Mouse (Mus musculus) lung, embryonic 14.5 days (tissue): ENCODE data around the gene Ccdc14. TPM values are rescaled to one million over a fixed set of nuclear protein-coding genes. Genes with fewer than 3 reads are reported as not detected.

Experiments
- ATAC-seq: fragments of 200-750 bp; cut with Nextera tagmentation; 2 replicates; pipeline ENCODE4 v1.8.0; 2017; ENCODE audit warnings: mild to moderate bottlenecking, moderate TSS enrichment, moderate library complexity; ENCODE audit not compliant: insufficient read depth
- DNase-seq: peaks from one replicate; pipeline ENCODE4 v3.0.0-alpha.2; 2015
- H3K27ac ChIP-seq: fragments of 300-500 bp; sonication (generic); 2 replicates; pipeline ENCODE4 v1.5.1; 2014; ENCODE audit warnings: low read depth, mild to moderate bottlenecking, moderate library complexity
- H3K27me3 ChIP-seq: fragments of 300-500 bp; sonication (generic); 2 replicates; pipeline ENCODE4 v1.6.1; 2014; ENCODE audit warnings: low read length, control low read depth; ENCODE audit not compliant: insufficient read depth
- H3K36me3 ChIP-seq: fragments of 300-500 bp; sonication (generic); 2 replicates; pipeline ENCODE4 v1.6.1; 2014; ENCODE audit warnings: control low read depth; ENCODE audit not compliant: insufficient read depth
- H3K4me1 ChIP-seq: fragments of 300-500 bp; sonication (generic); 2 replicates; pipeline ENCODE4 v1.6.1; 2014; ENCODE audit warnings: antibody characterized with exemption, control low read depth; ENCODE audit not compliant: insufficient read depth
- H3K4me2 ChIP-seq: fragments of 300-500 bp; sonication (generic); 2 replicates; pipeline ENCODE4 v1.6.1; 2014; ENCODE audit warnings: mild to moderate bottlenecking
- H3K4me3 ChIP-seq: fragments of 300-500 bp; sonication (generic); 2 replicates; pipeline ENCODE4 v1.5.1; 2014; ENCODE audit warnings: low read depth, low read length
- H3K9ac ChIP-seq: fragments of 300-500 bp; sonication (generic); 2 replicates; pipeline ENCODE4 v1.6.1; 2014
- H3K9me3 ChIP-seq: fragments of 300-500 bp; sonication (generic); 2 replicates; pipeline ENCODE4 v1.6.1; 2016; ENCODE audit warnings: low read depth, low read length, control low read depth
- CTCF ChIP-seq: IDR thresholded peaks from 2 replicates; pipeline ENCODE4 v1.5.1; 2016; ENCODE audit warnings: antibody characterized with exemption, low read depth
- WGBS: fragments of 180-500 bp; shearing (Covaris S2); extraction: QIAGEN DNeasy Blood & Tissue Kit; methylation state at CpG from one replicate; pipeline ENCODE4 v1.1.7; 2014; 5-methylcytosine and 5-hydroxymethylcytosine counted together
- polyA plus RNA-seq: library from polyadenylated mRNA; unstranded; fragments of >200 nt; fragmentation: Nextera tagmentation; extraction: Ambion mirVana; gene quantifications from 2 replicates; pipeline ENCODE4 v1.2.1, GENCODE M21; 2014

The Ccdc14 gene
- polyA plus RNA-seq, 1 experiment from 2014 or later: 10.1 TPM

DNA sequence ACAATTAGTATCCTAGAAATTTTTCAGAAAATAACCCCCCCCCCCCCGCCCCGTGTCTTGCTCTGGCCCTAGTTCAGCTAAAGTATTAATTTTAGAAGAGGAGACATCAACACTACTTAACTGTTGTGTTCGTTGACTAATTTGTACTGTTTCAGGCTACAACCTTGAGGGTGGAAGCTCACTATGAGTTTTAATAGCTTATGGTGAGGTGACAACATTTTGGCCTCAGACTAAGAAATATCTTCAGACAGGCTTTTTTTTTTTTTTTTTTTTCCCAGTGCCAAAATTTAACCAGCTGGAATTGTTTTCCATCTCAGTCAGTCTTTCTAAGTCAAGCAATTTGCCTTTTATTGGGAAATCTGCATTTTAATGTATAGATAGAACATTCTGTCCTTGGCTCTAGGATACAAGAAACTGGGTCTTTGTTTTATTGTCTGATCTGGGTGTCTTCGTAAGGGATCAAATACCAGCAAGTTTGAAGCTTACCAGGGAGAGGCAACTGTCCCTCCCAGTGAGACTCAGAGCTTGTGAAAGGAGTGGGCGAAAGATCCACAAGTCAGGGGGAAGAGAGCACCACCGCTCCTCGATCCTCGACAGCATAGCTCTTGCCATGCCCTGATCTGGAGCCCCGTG is 73.7 kb downstream of the Ccdc14 start:
- H3K4me2 ChIP-seq: no peak overlapping the region
- no peak overlapping the region for H3K4me3 ChIP-seq
- H3K27me3 ChIP-seq: no peaks in the 10 kb centered on the region
- no peaks in the 10 kb centered on the region for H3K36me3 ChIP-seq
- WGBS: 80% methylated on average over 9 of the region's 9 CpGs
- no peak for ATAC-seq
- H3K4me1 ChIP-seq: no peaks in the 10 kb centered on the region
- no peak for TF ChIP-seq CTCF
- H3K27ac ChIP-seq: no peak overlapping the region
- H3K9ac ChIP-seq: no peak overlapping the region
- H3K9me3 ChIP-seq: no peaks in the 10 kb centered on the region
- peak; percentile 21 for DNase-seq

DNA sequence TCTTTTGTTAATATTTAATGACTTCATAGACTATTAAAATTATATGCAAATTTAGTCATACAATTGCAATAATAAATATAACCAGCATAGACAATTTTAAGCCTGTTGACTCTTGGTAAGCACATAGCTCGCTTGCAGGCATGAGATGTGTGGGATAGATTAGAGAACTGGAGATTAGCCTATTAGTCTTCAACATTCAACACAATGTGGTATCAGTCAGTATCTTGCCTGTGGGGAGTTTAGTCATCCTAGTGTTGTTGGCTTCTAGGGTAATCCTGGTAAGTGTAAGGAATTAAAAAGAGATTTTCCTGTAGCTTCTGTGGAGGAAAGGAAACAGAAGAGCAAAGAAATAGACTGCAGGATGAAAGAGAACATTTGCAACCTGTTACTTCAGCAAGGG is 75.2 kb downstream of the Ccdc14 start:
- 71% methylated on average over 1 of the region's 1 CpGs for WGBS
- Histone ChIP-seq H3K36me3 (no peaks in the 10 kb centered on the region), H3K9me3 (no peaks in the 10 kb centered on the region), H3K27me3 (no peaks in the 10 kb centered on the region), H3K4me2 (no peak overlapping the region), H3K4me1 (no peaks in the 10 kb centered on the region), H3K27ac (no peak overlapping the region), H3K4me3 (no peak overlapping the region), H3K9ac (no peak overlapping the region)
- ATAC-seq: no peak
- DNase-seq: no peak
- TF ChIP-seq CTCF: no peak

DNA sequence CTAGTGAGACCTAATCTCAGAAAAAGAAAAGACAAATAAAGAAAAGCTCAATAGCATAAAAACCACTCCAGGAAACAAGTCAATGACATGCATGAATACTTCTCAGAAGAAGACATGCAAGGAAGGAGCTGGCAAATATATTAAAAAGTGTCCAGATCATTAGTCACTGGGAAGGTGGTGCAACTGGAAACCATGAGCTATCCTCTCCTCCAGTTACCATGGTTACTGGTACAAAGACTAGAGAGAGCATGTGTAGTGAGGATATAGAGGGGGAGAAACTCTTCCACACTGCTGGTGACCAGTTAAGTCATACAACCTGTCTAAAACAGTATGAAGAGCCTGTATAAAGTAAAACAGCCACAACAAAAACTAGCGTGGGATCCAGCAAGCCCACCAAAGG is 75.8 kb downstream of the Ccdc14 start:
- no peaks in the 10 kb centered on the region for H3K36me3 ChIP-seq
- ATAC-seq (no peak), DNase-seq (no peak)
- no peaks in the 10 kb centered on the region for H3K9me3 ChIP-seq
- no peak overlapping the region for H3K4me2 ChIP-seq
- no peak overlapping the region for H3K9ac ChIP-seq
- TF ChIP-seq CTCF: no peak
- H3K27ac ChIP-seq: no peak overlapping the region
- no peaks in the 10 kb centered on the region for H3K4me1 ChIP-seq
- 95% methylated on average over 1 of the region's 1 CpGs for WGBS
- H3K27me3 ChIP-seq: no peaks in the 10 kb centered on the region
- no peak overlapping the region for H3K4me3 ChIP-seq

DNA sequence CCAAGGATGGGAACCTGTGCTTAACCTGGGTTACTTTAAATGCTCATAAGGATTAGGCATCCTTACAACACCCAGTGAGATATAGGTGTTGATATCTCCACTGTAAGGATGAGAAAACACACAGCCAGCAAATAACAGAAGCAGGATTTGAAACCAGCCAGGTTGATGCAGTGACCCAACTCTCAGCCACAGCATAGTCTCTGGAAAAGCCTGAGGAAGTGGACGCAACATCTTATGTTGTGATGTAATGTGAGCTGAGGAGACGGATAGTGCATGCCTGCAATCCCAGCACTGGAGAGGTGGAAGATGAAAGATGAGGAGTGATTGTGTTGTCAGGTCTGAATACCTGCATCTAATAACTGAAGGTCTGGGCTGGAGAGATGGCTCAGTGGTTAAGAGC is 77.0 kb downstream of the Ccdc14 start:
- H3K9me3 ChIP-seq: no peaks in the 10 kb centered on the region
- no peak overlapping the region for H3K4me3 ChIP-seq
- no peak overlapping the region for H3K27ac ChIP-seq
- no peak for TF ChIP-seq CTCF
- DNase-seq: no peak
- H3K4me1 ChIP-seq: no peaks in the 10 kb centered on the region
- no peak overlapping the region for H3K9ac ChIP-seq
- ATAC-seq: no peak
- no peaks in the 10 kb centered on the region for H3K36me3 ChIP-seq
- WGBS: 89% methylated on average over 2 of the region's 2 CpGs
- no peaks in the 10 kb centered on the region for H3K27me3 ChIP-seq
- H3K4me2 ChIP-seq: no peak overlapping the region

DNA sequence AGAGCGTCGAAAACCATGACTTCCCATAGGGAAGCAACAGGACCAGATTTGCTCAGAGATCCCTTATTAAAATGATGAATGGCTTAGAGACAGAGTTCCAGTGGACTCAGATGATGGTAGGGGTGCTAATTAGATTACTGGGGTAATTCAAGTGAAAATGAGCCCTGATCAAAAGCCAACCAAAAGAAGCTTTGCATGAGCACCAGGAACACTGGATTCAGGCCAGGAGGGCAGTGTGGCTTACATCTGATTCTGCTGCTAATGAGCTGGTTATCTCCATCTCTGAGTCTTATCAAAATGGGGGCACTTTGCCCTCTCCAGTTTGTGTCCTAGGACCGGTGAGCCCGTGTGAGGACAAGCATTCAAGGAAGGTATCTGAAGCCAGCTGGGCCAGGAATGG is 78.0 kb downstream of the Ccdc14 start:
- no peak for ATAC-seq

DNA sequence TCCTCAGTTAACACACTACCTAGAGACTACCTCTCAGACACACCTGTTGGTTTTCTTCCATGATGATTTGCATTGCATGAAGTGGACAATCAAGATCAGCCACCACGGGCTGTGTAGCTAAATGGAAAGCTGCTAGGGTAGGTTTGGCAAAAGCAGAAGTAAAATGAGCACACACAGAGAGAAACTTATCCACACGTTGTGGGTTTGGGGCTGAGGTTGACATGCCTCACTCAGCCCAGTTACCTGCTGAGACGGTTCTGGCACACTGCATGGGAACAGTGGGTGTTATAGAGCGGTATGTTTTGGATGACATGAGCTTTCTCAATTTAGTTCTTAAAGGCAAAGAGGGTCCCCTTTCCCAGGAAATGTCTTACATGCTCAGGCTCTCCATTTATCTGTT is 79.7 kb downstream of the Ccdc14 start:
- Histone ChIP-seq H3K9me3 (no peaks in the 10 kb centered on the region), H3K9ac (no peak overlapping the region), H3K36me3 (no peaks in the 10 kb centered on the region), H3K27ac (no peak overlapping the region), H3K4me1 (no peaks in the 10 kb centered on the region), H3K4me3 (no peak overlapping the region), H3K4me2 (no peak overlapping the region), H3K27me3 (no peaks in the 10 kb centered on the region)
- no peak for TF ChIP-seq CTCF
- ATAC-seq: no peak
- 90% methylated on average over 4 of the region's 4 CpGs for WGBS
- DNase-seq: no peak

More for the DNA sequence above, 78.0 kb downstream of the Ccdc14 start:
- no peak for TF ChIP-seq CTCF
- Histone ChIP-seq H3K9me3 (no peaks in the 10 kb centered on the region), H3K4me3 (no peak overlapping the region), H3K36me3 (no peaks in the 10 kb centered on the region), H3K27ac (no peak overlapping the region), H3K9ac (no peak overlapping the region), H3K4me2 (no peak overlapping the region), H3K27me3 (no peaks in the 10 kb centered on the region), H3K4me1 (no peaks in the 10 kb centered on the region)
- WGBS: 66% methylated on average over 4 of the region's 4 CpGs
- no peak for DNase-seq

DNA sequence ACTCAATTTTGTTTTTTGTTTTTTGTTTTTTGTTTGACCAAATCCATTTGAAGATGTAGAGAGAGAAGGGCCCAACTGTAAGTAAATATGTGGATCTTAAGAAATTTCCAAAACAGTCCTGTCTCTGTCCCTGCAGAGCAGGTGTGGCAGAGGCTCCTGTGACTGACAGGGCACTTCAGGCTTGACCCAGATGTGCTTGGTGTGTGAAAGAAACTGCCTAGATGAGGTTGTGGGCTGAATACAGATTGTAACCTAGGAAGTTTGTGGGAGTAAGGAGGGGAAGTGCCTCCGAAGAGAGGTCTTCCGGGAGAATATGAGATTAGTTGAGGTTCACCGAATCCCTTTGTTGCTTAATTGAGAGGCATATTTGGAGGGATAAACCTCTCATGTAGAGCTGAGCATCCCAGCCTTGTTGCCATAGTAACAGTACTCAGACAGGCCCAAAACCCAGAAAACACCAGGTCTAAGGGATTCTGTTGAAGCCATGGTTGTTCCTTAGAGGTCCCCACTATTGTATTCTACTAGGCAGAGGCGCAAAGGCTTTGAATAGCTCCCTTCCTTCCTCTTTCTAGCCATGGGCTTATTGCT is 82.1 kb downstream of the Ccdc14 start:
- 81% methylated on average over 4 of the region's 4 CpGs for WGBS
- ATAC-seq: no peak

More for the DNA sequence above, 82.1 kb downstream of the Ccdc14 start:
- Histone ChIP-seq H3K27me3 (no peaks in the 10 kb centered on the region), H3K27ac (no peak overlapping the region), H3K4me2 (no peak overlapping the region), H3K9ac (no peak overlapping the region), H3K4me3 (no peak overlapping the region), H3K4me1 (no peaks in the 10 kb centered on the region), H3K36me3 (no peaks in the 10 kb centered on the region), H3K9me3 (no peaks in the 10 kb centered on the region)
- no peak for DNase-seq
- no peak for TF ChIP-seq CTCF

Other genes starting within 250 kb of the Ccdc14 start
- gene Kalrn, start 117.1 kb upstream of the Ccdc14 start, polyA plus RNA-seq: 15.0 and 17.0 TPM in 2 replicates
- gene Ropn1, start 40.7 kb upstream of the Ccdc14 start, polyA plus RNA-seq: not detected in 2 replicates
- 117 and 122 TPM in 2 replicates for gene Mylk, start 54.6 kb downstream of the Ccdc14 start, polyA plus RNA-seq